Mouse (Mus musculus): Measurements from ENCODE around the gene Tns2.

- no peak for TF ChIP-seq CTCF (IDR thresholded peaks at IDR 0.05; ENCODE audit: low read depth)
- no peak for TF ChIP-seq EP300 (optimal IDR thresholded peaks at IDR 0.05)
These were observed 12.6 kb downstream of the Tns2 start for GRCm38 (mm10) chr15:102112827-102113226.
